Mouse (Mus musculus): ENCODE results near the gene Card10.
A peak's percentile ranks its signal among the peaks of the same experiment; 100 is the strongest.

Card10 gene

GRCm38 (mm10) chr15:78802776-78803391 is at the start of gene Card10:
TSS of gene Card10 (minus strand) at chr15:78803042.
- TF ChIP-seq GATA4 (IDR thresholded peaks at IDR 0.05; ENCODE audit: insufficient replicate concordance, low read length) = no peak

GRCm38 (mm10) chr15:78851505-78852153 is 48.8 kb upstream of the Card10 start:
- TF ChIP-seq GATA4 (IDR thresholded peaks at IDR 0.05; ENCODE audit: insufficient replicate concordance, low read length) = peak; percentile 52; the same call in 1 of the 2 replicates

- no peak for TF ChIP-seq GATA4 (IDR thresholded peaks at IDR 0.05; ENCODE audit: insufficient replicate concordance, low read length)
Measured at GRCm38 (mm10) chr15:78850944-78851343, 48.1 kb upstream of the Card10 start.

GRCm38 (mm10) chr15:78850059-78850824 is 47.4 kb upstream of the Card10 start:
- TF ChIP-seq GATA4 (IDR thresholded peaks at IDR 0.05; ENCODE audit: insufficient replicate concordance, low read length) = no peak

GRCm38 (mm10) chr15:78849485-78849884 is 46.6 kb upstream of the Card10 start:
- no peak for TF ChIP-seq GATA4 (IDR thresholded peaks at IDR 0.05; ENCODE audit: insufficient replicate concordance, low read length)

- TF ChIP-seq GATA4 (IDR thresholded peaks at IDR 0.05; ENCODE audit: insufficient replicate concordance, low read length) = no peak
Measured at GRCm38 (mm10) chr15:78848467-78848866, 45.6 kb upstream of the Card10 start.

- no peak for TF ChIP-seq GATA4 (IDR thresholded peaks at IDR 0.05; ENCODE audit: insufficient replicate concordance, low read length)
Measured at GRCm38 (mm10) chr15:78846352-78846751, 43.5 kb upstream of the Card10 start.

GRCm38 (mm10) chr15:78845867-78846266 is 43.0 kb upstream of the Card10 start:
- TF ChIP-seq GATA4 (IDR thresholded peaks at IDR 0.05; ENCODE audit: insufficient replicate concordance, low read length) = no peak

GRCm38 (mm10) chr15:78845321-78845720 is 42.5 kb upstream of the Card10 start:
- TF ChIP-seq GATA4 (IDR thresholded peaks at IDR 0.05; ENCODE audit: insufficient replicate concordance, low read length) = peak; percentile 94

GRCm38 (mm10) chr15:78844791-78845190 is 41.9 kb upstream of the Card10 start:
- TF ChIP-seq GATA4 (IDR thresholded peaks at IDR 0.05; ENCODE audit: insufficient replicate concordance, low read length) = no peak

GRCm38 (mm10) chr15:78843581-78844469 is 41.0 kb upstream of the Card10 start:
- TF ChIP-seq GATA4 (IDR thresholded peaks at IDR 0.05; ENCODE audit: insufficient replicate concordance, low read length) = no peak

GRCm38 (mm10) chr15:78842371-78843163 is 39.7 kb upstream of the Card10 start, which contains the start of gene Cdc42ep1:
TSS of gene Cdc42ep1 (plus strand) at chr15:78842624.
- TF ChIP-seq GATA4 (IDR thresholded peaks at IDR 0.05; ENCODE audit: insufficient replicate concordance, low read length) = no peak

GRCm38 (mm10) chr15:78841161-78841790 is 38.4 kb upstream of the Card10 start:
- no peak for TF ChIP-seq GATA4 (IDR thresholded peaks at IDR 0.05; ENCODE audit: insufficient replicate concordance, low read length)

- TF ChIP-seq GATA4 (IDR thresholded peaks at IDR 0.05; ENCODE audit: insufficient replicate concordance, low read length) = no peak
Measured at GRCm38 (mm10) chr15:78840751-78841150, 37.9 kb upstream of the Card10 start.

All from liver, adult (tissue).